Mouse (Mus musculus) B cell, adult 2 months (primary cell): Measurements from ENCODE around the gene Glipr2.

Experiments
- DNase-seq, 2 experiments: peaks; one replicate each; pipeline ENCODE4 v3.0.0; 2022

Gene Glipr2

GRCm38 (mm10) chr4:44011799-44012198 is 54.6 kb downstream of the Glipr2 start:
- peak in 1 of 2 experiments; percentile 15 for DNase-seq

- DNase-seq = peak; percentile 82 to 83
Measured at GRCm38 (mm10) chr4:44012376-44013367, 55.5 kb downstream of the Glipr2 start.

- DNase-seq = no peak
Measured at GRCm38 (mm10) chr4:44013391-44014070, 56.3 kb downstream of the Glipr2 start.

- peak; percentile 51 to 59 for DNase-seq
Measured at GRCm38 (mm10) chr4:44016071-44016470, 58.9 kb downstream of the Glipr2 start.

GRCm38 (mm10) chr4:44016791-44017190 is 59.6 kb downstream of the Glipr2 start:
- DNase-seq = no peak

GRCm38 (mm10) chr4:44022323-44022722 is 65.1 kb downstream of the Glipr2 start:
- DNase-seq = no peak

DNA sequence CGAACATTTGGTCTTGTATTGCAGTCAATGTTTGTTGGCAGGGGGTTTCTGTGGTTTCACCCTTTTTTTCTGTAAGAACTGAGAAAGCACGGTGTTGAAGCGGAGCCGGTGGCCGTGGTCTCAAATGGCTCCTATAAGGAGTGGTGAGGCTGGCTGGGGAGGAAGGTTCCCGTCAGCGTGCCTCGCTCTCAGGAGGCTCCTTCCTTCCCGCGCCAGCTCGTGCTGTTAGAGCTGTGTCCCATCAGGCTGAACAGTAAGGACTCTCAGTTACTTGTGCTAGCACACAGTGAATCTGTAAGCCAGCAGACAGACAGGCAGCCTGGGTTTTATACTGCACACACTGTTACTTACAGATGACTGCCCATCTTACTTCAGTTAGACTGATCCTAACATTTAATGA is 65.6 kb downstream of the Glipr2 start:
- DNase-seq = no peak

DNA sequence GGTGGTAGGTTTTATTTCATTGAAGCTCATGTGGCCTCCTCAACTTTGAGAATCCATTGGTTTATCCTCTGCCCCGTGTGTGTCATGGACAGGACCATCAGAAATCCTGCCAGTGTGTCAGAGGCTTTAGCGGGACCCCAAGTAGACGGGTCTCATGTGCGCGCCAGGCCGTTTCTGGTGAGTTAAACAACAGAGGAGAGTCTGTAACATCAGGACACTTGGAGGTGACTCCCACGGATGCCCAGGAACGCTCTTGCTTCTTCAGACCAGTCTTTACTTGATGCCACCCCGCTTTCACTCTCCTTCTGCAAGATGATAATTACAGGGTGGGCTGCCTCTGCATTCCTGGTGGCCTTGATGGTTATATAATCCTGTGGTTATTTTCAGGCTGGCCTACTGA is 66.5 kb downstream of the Glipr2 start:
- DNase-seq = no peak

GRCm38 (mm10) chr4:44024241-44024640 is 67.0 kb downstream of the Glipr2 start:
- no peak for DNase-seq

- DNase-seq = no peak
Measured at GRCm38 (mm10) chr4:44025570-44025969, 68.4 kb downstream of the Glipr2 start.
